Mouse (Mus musculus) forebrain, embryonic 15.5 days (tissue): Measurements from ENCODE around the gene Ccdc188. TPM values are rescaled to one million over a fixed set of nuclear protein-coding genes. Genes with fewer than 3 reads are reported as not detected.
A peak's percentile ranks its signal among the peaks of the same experiment; 100 is the strongest.

ENCODE experiments used
- ATAC-seq: fragments of 200-750 bp; cut with Nextera tagmentation; replicated peaks from 2 replicates; pipeline ENCODE4 v1.8.0; 2017; ENCODE audit warnings: mild to moderate bottlenecking, moderate TSS enrichment, moderate library complexity
- H3K27ac ChIP-seq: fragments of 300-500 bp; sonication (generic); replicated peaks from 2 replicates; pipeline ENCODE4 v1.5.1; 2015; ENCODE audit warnings: mild to moderate bottlenecking, inconsistent platforms
- H3K27me3 ChIP-seq: fragments of 300-500 bp; sonication (generic); 2 replicates; pipeline ENCODE4 v1.6.1; 2015; ENCODE audit warnings: inconsistent platforms
- H3K36me3 ChIP-seq: fragments of 300-500 bp; sonication (generic); 2 replicates; pipeline ENCODE4 v1.6.1; 2015; ENCODE audit warnings: mild to moderate bottlenecking, inconsistent platforms
- H3K4me1 ChIP-seq: fragments of 300-500 bp; sonication (generic); 2 replicates; pipeline ENCODE4 v1.6.1; 2015; ENCODE audit warnings: inconsistent platforms
- H3K4me2 ChIP-seq: fragments of 300-500 bp; sonication (generic); replicated peaks from 2 replicates; pipeline ENCODE4 v1.6.1; 2015; ENCODE audit warnings: mild to moderate bottlenecking, inconsistent platforms
- H3K4me3 ChIP-seq: fragments of 300-500 bp; sonication (generic); 2 replicates; pipeline ENCODE4 v1.5.1; 2015; ENCODE audit warnings: mild to moderate bottlenecking, inconsistent platforms
- H3K9ac ChIP-seq: fragments of 300-500 bp; sonication (generic); replicated peaks from 2 replicates; pipeline ENCODE4 v1.6.1; 2015; ENCODE audit warnings: mild to moderate bottlenecking, inconsistent platforms
- H3K9me3 ChIP-seq: fragments of 300-500 bp; sonication (generic); 2 replicates; pipeline ENCODE4 v1.6.1; 2016; ENCODE audit warnings: inconsistent platforms
- WGBS: fragments of 180-500 bp; shearing (Covaris S2); methylation state at CpG from one replicate; pipeline ENCODE4 v1.1.7; 2015; ENCODE audit warnings: mixed read lengths; 5-methylcytosine and 5-hydroxymethylcytosine counted together
- polyA plus RNA-seq: library from polyadenylated mRNA; unstranded; fragments of >200 nt; fragmentation: Nextera tagmentation; extraction: Ambion mirVana; gene quantifications from 2 replicates; pipeline ENCODE4 v1.2.1, GENCODE M21; 2015

The Ccdc188 gene
- polyA plus RNA-seq, 1 experiment from 2014 or later = not detected

DNA sequence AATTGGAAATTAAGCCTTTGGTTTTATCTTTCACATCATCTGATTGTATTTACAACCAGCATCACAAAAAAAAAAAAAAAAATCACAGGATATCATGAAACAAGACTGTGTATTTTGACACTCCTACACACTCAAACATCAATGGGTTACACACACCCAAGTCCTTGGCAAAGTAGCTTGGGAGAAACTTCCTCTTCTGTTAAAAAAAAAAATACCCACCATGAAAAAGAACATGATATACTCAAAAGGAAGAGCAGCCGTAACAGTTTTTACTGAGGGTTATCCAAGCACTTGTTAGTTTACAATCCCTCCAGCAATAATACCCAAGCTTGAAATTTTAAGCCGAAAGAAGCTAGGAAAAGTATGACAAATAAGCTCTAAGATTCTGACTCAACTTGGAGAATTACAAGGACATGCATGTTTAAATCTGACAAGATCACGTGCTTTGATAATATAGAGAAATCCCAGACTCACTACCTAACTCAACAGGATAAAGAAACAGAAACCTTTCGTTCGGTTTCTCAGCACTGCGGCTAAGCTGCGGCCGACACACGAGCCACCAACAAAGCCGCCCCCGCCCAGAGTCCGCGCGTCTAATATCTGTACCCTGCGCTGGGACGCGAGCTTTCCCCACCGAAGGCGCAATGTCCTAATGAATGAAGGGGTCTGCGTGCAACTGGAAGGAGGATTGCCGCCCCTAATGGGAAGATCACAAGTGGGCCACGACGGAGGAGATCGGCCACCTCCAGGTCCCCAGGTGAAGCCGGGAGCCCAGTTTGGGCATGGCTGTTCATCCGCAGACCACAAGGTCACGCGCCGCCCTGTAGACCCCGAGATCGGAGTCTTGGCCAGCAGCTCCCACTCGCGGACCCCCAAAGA, 30.1 kb downstream of the Ccdc188 start:
- WGBS = under 1% methylated on average over 33 of the region's 33 CpGs
- Histone ChIP-seq H3K27me3 (no peaks in the 10 kb centered on the region), H3K27ac (peak overlapping the region; percentile 90), H3K4me2 (peak overlapping the region; percentile 84), H3K4me3 (peak overlapping the region; percentile 60), H3K4me1 (peaks cover 36% of the 10 kb centered on the region), H3K9me3 (no peaks in the 10 kb centered on the region), H3K36me3 (peaks cover 63% of the 10 kb centered on the region), H3K9ac (peak overlapping the region; percentile 69)
- no peak; the same call in 1 of the 2 replicates for ATAC-seq

DNA sequence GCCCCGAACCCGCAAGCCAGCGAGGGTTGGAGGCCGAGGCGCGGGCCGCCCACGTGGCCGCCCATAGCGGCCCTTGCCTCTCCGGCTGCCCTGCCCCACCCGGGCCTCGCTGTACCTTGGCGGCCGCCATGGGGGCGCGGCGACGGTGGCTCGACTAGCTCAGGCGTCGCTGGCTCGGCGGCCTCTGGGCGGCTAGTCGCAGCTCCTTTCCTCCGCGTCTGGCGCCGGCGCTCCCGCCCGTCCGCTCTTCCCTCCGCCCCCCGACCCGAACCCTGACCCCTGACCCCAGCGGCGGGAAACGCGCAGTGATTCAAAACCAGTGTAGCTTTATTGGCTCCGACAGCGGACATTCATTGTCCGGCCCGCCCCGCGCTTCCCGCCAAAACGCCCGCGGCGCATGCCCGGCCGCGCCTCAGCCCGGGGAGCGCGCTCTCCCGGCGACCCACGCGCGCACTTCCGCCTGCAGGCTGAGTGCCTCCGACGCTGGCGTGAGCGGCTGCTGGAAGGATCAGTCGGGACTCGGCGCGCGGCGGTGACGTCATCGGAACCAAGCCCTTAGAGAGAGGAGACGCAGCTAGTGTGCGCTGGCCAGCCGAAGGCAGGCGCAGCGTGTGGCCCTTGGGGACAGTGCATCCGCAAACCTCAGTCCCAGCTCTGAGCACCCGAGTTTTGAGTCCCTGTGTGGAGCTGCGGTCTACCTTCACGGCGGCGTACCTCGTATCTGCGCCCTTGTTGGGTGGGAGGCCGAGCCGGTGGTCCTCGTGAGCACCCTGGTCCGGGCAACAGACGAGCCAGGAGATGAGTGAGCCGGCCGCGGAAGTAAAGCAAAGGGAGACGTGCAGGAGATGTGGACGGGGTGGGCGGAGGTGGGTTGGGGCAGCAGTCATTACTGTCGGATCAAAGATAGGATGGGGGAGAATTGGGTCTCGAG, 31.0 kb downstream of the Ccdc188 start, which contains the start of the genes Trmt2a and Ranbp1:
Gene Trmt2a (plus strand): TSS at position 247 of the 931 bp plus-strand sequence.
Gene Ranbp1 (minus strand): TSS at position 300 of the 931 bp plus-strand sequence.
- Histone ChIP-seq H3K4me2 (peak within 1 kb of the TSS; percentile 84), H3K9me3 (no peaks in the 10 kb centered on the region), H3K9ac (peak within 1 kb of the TSS; percentile 74), H3K36me3 (peaks cover 63% of the 10 kb centered on the region), H3K27me3 (no peaks in the 10 kb centered on the region), H3K4me1 (peaks cover 36% of the 10 kb centered on the region), H3K27ac (peak within 1 kb of the TSS; percentile 90), H3K4me3 (peak within 1 kb of the TSS; percentile 60)
- under 1% methylated on average over 102 of the region's 102 CpGs for WGBS
- ATAC-seq = peak; percentile 96

GRCm38 (mm10) chr16:18249364-18249967, 31.8 kb downstream of the Ccdc188 start:
- H3K4me1 ChIP-seq = peaks cover 36% of the 10 kb centered on the region
- peak; percentile 37 for ATAC-seq
- peak overlapping the region; percentile 84 for H3K4me2 ChIP-seq
- H3K9ac ChIP-seq = peak overlapping the region; percentile 74
- peak overlapping the region; percentile 90 for H3K27ac ChIP-seq
- no peaks in the 10 kb centered on the region for H3K9me3 ChIP-seq
- H3K27me3 ChIP-seq = no peaks in the 10 kb centered on the region
- WGBS = 9% methylated on average over 27 of the region's 27 CpGs
- peaks cover 63% of the 10 kb centered on the region for H3K36me3 ChIP-seq
- H3K4me3 ChIP-seq = peak overlapping the region; percentile 60

- Histone ChIP-seq H3K4me2 (peak overlapping the region; percentile 84), H3K9ac (peak overlapping the region; percentile 74), H3K27me3 (no peaks in the 10 kb centered on the region), H3K4me1 (peaks cover 36% of the 10 kb centered on the region), H3K9me3 (no peaks in the 10 kb centered on the region), H3K27ac (no peak overlapping the region), H3K36me3 (peaks cover 63% of the 10 kb centered on the region), H3K4me3 (peak overlapping the region; percentile 60)
- 49% methylated on average over 4 of the region's 4 CpGs for WGBS
- ATAC-seq = no peak
Observed at GRCm38 (mm10) chr16:18250231-18250630, 32.6 kb downstream of the Ccdc188 start.

DNA sequence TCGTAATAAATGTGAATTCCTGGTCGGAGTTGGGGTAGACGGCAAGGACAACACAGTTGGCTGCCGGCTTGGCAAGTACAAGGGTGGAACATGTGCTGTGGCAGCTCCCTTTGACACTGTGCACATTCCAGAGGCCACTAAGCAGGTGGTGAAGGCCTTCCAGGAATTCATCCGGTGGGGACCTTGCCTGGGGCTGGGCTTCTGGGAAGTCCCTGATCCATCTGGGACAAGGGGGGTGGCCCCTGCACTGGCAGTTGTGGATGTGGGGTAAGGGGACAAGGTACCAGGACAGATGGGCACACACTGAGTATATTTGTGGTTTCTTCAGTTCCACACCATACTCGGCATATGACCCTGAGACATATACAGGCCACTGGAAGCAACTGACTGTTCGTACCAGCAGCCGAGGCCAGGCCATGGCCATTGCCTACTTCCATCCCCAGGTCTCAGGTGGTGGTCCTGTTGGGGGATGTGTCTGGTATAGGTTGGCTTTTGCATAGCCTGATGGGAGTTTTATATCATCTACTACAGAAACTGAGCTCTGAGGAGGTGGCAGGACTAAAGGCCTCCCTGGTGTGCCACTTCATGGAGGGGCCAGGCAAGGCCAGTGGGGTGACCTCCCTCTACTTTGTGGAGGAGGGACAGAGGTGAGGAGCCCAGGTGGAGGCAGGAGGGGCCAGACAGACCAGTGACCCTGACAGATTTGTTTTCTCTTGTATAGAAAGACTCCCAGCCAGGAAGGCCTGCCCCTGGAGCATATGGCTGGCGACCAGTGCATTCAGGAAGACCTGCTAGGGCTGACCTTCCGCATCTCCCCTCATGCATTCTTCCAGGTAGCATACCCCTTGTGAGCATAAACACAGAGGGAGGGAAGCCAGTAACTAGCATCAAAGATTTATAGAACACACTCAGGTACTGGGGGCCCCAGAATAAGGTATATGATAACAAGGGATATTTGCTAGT, 33.4 kb downstream of the Ccdc188 start:
- no peak for ATAC-seq
- H3K4me3 ChIP-seq = peak overlapping the region; percentile 60; the same call in 1 of the 2 replicates
- no peaks in the 10 kb centered on the region for H3K27me3 ChIP-seq
- H3K36me3 ChIP-seq = peaks cover 63% of the 10 kb centered on the region
- H3K9me3 ChIP-seq = no peaks in the 10 kb centered on the region
- H3K4me2 ChIP-seq = peak overlapping the region; percentile 84
- H3K4me1 ChIP-seq = peaks cover 36% of the 10 kb centered on the region
- WGBS = 66% methylated on average over 10 of the region's 10 CpGs
- H3K27ac ChIP-seq = no peak overlapping the region
- no peak overlapping the region for H3K9ac ChIP-seq

DNA sequence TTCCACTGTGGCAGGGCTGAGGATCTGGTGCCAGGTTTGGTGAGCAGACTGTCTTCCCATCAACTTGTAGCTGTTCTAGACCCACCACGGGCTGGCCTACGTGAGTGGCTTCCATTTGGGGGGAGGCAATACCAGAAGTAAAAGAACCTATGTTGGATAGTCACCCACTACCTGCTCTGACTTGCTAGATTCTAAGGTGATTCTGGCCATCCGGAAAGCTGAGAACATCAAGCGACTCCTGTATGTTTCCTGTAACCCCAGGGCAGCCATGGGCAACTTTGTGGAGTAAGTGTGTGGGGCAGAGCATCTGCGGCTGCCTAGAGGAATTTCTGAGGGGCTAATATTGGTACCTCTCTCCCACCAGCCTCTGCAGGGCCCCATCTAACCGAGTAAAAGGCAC, 35.1 kb downstream of the Ccdc188 start:
- H3K4me2 ChIP-seq = no peak overlapping the region
- no peaks in the 10 kb centered on the region for H3K9me3 ChIP-seq
- H3K4me1 ChIP-seq = peaks cover 22% of the 10 kb centered on the region
- H3K27ac ChIP-seq = no peak overlapping the region
- no peak overlapping the region for H3K4me3 ChIP-seq
- no peak for ATAC-seq
- H3K36me3 ChIP-seq = peaks cover 70% of the 10 kb centered on the region
- no peaks in the 10 kb centered on the region for H3K27me3 ChIP-seq
- no peak overlapping the region for H3K9ac ChIP-seq
- WGBS = 87% methylated on average over 6 of the region's 6 CpGs

- Histone ChIP-seq H3K4me1 (peaks cover 21% of the 10 kb centered on the region), H3K27ac (no peak overlapping the region), H3K27me3 (no peaks in the 10 kb centered on the region), H3K4me3 (no peak overlapping the region), H3K36me3 (peaks cover 79% of the 10 kb centered on the region), H3K9me3 (no peaks in the 10 kb centered on the region), H3K4me2 (no peak overlapping the region), H3K9ac (no peak overlapping the region)
- WGBS = 81% methylated on average over 1 of the region's 1 CpGs
- no peak for ATAC-seq
Observed at GRCm38 (mm10) chr16:18253866-18254265, 36.2 kb downstream of the Ccdc188 start.

- 94% methylated on average over 2 of the region's 2 CpGs for WGBS
Observed at GRCm38 (mm10) chr16:18258221-18258620, 40.5 kb downstream of the Ccdc188 start, which contains the start of gene Gm49776. Gene Gm49776 (minus strand): TSS chr16:18258321.

DNA sequence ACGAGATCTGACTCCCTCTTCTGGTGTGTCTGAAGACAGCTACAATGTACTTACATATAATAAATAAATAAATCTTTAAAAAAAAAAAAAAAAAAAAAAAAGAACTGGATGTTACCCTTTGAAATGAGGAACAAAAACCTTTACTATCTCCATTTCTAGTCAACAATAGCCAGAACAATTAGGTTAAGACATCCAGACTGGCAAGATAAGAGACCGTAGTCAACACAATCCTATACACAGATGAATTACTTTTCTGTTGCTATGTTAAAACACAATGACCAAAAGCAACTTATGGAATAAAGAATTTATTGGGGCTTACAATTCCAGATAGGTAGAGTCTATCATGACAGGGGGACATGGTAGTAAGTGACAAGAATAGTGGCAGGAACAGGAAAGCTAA, 47.3 kb downstream of the Ccdc188 start:
- Histone ChIP-seq H3K27ac (no peak overlapping the region), H3K36me3 (peaks cover 80% of the 10 kb centered on the region), H3K4me1 (no peaks in the 10 kb centered on the region), H3K9me3 (no peaks in the 10 kb centered on the region), H3K4me2 (no peak overlapping the region), H3K27me3 (no peaks in the 10 kb centered on the region), H3K4me3 (no peak overlapping the region), H3K9ac (no peak overlapping the region)
- 88% methylated on average over 2 of the region's 2 CpGs for WGBS
- no peak for ATAC-seq

More at GRCm38 (mm10) chr16:18258221-18258620, 40.5 kb downstream of the Ccdc188 start, which contains the start of gene Gm49776:
- Histone ChIP-seq H3K4me1 (no peaks in the 10 kb centered on the region), H3K36me3 (peaks cover 91% of the 10 kb centered on the region), H3K9ac (no peak within 1 kb of the TSS), H3K4me3 (no peak within 1 kb of the TSS), H3K27me3 (no peaks in the 10 kb centered on the region), H3K27ac (no peak within 1 kb of the TSS), H3K4me2 (no peak within 1 kb of the TSS), H3K9me3 (no peaks in the 10 kb centered on the region)
- ATAC-seq = no peak

- no peak overlapping the region for H3K9ac ChIP-seq
- H3K4me3 ChIP-seq = no peak overlapping the region
- H3K27ac ChIP-seq = no peak overlapping the region
- no peak overlapping the region for H3K4me2 ChIP-seq
- WGBS = 91% methylated on average over 5 of the region's 5 CpGs
- H3K9me3 ChIP-seq = no peaks in the 10 kb centered on the region
- H3K27me3 ChIP-seq = no peaks in the 10 kb centered on the region
- no peaks in the 10 kb centered on the region for H3K4me1 ChIP-seq
- peaks cover 87% of the 10 kb centered on the region for H3K36me3 ChIP-seq
- no peak for ATAC-seq
Observed at GRCm38 (mm10) chr16:18268182-18268581, 50.5 kb downstream of the Ccdc188 start.
